Mouse (Mus musculus) B cell, adult 62 days (primary cell): ENCODE measurements around the gene Gm9999. TPM values are rescaled to one million over a fixed set of nuclear protein-coding genes. Genes with fewer than 3 reads are reported as not detected.

Experiments
- total RNA-seq: library from RNA; stranded (reverse); gene quantifications from 4 replicates; pipeline ENCODE4 v1.2.4, GENCODE M21; 2023

Gene Gm9999
- not detected in 4 replicates for total RNA-seq

DNA sequence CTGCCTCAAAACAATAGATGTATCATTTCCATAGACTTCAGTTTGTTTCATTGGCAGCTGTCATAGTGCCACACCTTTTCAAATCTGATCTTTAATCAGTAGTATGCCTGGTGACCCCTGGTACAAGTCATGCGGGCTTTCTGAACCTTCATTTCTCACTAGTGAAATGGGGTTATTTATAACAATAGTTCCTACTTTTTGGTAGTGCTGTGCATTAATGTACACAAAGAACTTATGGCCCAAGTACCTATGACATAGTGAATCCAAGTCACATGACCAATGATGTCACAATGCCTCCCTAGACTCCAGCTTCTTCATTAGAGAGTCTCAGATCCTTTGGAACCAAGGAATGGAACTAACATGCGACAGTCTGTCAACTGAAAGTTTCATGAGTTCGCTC, at the start of gene Gm9999:
Gm9999 (plus strand) TSS at position 301 of the 400 bp plus-strand sequence.

GRCm38 (mm10) chr7:46957831-46958691, 25.3 kb upstream of the Gm9999 start, which contains the start of gene Uevld:
Gene Uevld (minus strand): TSS chr7:46958527.

GRCm38 (mm10) chr7:47008168-47008993, 25.0 kb downstream of the Gm9999 start, which contains the start of gene Spty2d1:
Gene Spty2d1 (minus strand): TSS chr7:47008411.

Other genes starting within 250 kb of the Gm9999 start
- not detected in 4 replicates for gene Saa1, start 240.6 kb upstream of the Gm9999 start, total RNA-seq
- not detected in 4 replicates for gene Saa2, start 231.8 kb upstream of the Gm9999 start, total RNA-seq
- gene Hps5, start 187.5 kb upstream of the Gm9999 start, total RNA-seq = 57.9 to 68.5 TPM (median 62.8 TPM) in 4 replicates
- 55.6 to 71.2 TPM (median 62.9 TPM) in 4 replicates for gene Gtf2h1, start 187.5 kb upstream of the Gm9999 start, total RNA-seq
- 151 to 165 TPM (median 159 TPM) in 4 replicates for gene Ldha, start 142.1 kb upstream of the Gm9999 start, total RNA-seq
- gene Ldhc, start 122.4 kb upstream of the Gm9999 start, total RNA-seq = not detected in 4 replicates
- gene Tsg101, start 63.6 kb upstream of the Gm9999 start, total RNA-seq = 54.4 to 67.3 TPM (median 57.4 TPM) in 4 replicates
- gene Uevld, start 25.1 kb upstream of the Gm9999 start, total RNA-seq = 4.9 to 8.7 TPM (median 6.4 TPM) in 4 replicates
- 97.0 to 105 TPM (median 100 TPM) in 4 replicates for gene Spty2d1, start 24.8 kb downstream of the Gm9999 start, total RNA-seq
- 3.9 to 7.4 TPM (median 5.0 TPM) in 4 replicates for gene Tmem86a, start 67.0 kb downstream of the Gm9999 start, total RNA-seq
- not detected in 4 replicates for gene Ptpn5, start 150.1 kb downstream of the Gm9999 start, total RNA-seq
- gene Mrgpra6, start 221.3 kb downstream of the Gm9999 start, total RNA-seq = not detected in 4 replicates